Mouse (Mus musculus): ENCODE data around the gene Pbx1.
A peak's percentile ranks its signal among the peaks of the same experiment; 100 is the strongest.
"Not testable (repeated sequence)": the region's sequence is repeated elsewhere in the genome, so short reads cannot be mapped to it uniquely, and the experiment has no call there.

Gene Pbx1

DNA sequence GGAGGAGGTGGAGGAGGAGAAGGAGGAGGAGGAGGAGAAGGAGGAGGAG lies at the start of gene Pbx1:
Pbx1 (minus strand) TSS at position 39 of the 49 bp plus-strand sequence.
- DNase-seq (ENCODE audit: low spot score) = not testable (repeated sequence)

DNA sequence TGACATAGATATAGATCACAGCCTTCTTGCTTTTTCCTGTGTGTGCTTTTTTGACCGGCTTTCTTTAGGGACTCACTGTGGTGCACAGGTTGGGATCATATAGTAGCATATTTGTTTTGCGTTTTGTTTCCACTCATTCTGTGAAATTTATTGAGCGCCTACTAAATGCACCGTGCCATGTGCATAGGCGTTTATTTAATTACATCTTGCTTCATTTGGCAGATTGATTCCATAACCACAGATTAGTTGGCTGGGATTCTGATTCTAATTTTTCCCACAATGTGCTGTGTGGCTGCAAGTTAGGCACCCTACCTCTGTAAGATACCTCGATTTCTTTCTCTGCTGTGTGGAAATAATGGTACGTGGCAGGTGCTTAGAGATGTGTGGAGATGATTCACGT lies 47.6 kb upstream of the Pbx1 start:
- DNase-seq (ENCODE audit: low spot score) = no peak

DNA sequence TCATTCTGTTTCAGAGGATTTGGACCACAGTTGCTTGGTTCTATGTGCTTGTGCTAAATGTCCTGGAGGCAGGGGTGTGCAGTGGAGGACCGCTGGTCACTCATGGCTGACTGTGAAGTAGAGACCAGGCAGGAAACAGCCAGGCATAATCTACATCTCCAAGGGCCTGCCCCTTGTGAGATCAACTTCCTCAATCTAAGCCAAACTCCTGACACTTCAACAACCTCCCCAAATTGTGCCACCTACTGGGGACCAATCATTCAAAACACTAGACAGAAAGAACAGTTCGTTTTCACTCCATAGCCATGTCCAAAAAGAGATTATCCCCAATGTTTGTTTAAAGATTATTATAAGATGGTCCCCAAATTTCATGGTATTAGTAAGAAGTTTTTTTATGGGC lies 46.8 kb upstream of the Pbx1 start:
- no peak for DNase-seq (ENCODE audit: low spot score)

DNA sequence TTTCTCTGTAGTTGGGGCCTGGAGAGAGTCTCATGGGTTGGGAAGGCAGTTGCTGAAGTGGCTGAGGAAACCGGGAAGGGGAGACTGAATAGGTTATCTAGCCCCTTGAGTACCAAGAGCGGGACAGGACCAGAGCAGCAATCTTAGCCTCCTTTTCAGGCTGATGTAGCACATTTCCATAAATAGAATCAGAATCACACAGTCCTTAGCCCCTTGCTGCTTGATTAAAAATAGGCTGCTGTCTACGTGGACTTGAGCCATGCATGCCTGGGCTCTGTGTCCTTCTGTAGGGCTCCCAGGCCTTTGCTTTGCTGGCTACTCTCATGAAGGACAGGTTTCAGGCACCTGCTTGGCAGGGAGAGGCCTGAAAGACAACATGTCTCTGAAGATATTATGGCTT lies 44.8 kb upstream of the Pbx1 start:
- no peak for DNase-seq (ENCODE audit: low spot score)

DNA sequence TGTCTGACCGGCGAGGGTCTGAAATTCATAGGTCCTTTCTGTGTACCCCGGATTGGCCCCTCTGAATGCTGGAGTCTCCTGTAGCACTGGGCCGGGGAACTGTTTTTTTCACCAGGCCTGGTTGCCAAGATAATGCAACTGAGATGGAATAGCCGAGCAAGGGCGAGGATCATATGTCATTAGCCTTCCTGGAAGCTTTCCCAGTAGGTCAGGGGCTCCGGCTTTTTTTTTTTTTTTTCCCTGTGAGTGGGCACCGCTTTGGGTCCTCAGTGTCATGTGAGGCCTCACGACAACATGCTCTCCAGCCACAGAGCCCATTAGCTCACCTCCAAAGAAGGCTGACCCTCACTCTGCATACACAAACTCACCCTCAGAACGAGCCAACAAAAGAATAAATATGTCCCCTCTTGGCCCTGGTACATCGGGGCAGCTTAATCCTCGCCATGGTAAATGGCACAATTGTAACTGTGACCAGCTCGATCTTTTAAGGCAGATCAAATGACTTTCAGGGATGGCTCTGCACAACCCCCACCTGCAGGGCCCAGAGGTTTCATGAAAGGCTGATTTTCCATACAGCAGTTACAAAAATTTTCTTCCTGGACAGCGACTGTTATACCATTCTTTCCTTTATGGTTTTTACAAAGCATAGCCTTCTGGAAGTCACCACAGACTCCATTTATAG lies 44.3 kb upstream of the Pbx1 start:
- peak; percentile 55 for DNase-seq (ENCODE audit: low spot score)

DNA sequence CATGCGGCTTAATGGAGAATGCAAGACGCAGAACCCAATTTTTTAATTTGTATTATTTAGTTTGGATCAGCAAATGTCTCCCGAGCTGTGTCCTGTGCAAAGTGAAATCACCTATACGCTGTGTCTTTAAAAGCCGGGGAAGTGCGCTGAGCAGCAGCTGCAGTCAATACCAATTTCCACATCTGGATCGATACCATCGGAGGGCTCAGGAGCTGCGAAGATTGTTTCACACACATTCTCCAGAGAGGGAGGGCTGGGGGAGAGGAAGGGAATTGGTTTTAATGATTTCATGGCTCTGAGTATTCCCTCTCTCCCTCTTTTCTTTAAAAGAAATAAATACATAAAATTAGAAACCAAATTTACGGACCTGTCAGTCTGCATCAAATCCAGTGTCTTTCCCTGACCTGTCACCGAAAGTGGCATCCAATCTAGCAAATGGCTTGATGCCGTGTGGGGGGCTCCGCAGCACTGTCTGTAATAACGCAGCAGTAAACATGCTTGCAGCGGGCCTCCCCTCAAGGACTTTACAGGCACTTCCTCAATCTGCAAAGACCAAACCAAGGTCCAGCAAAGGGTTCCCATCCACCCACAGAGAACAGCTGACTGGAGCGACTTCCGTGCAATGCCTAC lies 43.6 kb upstream of the Pbx1 start:
- peak; percentile 47 for DNase-seq (ENCODE audit: low spot score)

DNA sequence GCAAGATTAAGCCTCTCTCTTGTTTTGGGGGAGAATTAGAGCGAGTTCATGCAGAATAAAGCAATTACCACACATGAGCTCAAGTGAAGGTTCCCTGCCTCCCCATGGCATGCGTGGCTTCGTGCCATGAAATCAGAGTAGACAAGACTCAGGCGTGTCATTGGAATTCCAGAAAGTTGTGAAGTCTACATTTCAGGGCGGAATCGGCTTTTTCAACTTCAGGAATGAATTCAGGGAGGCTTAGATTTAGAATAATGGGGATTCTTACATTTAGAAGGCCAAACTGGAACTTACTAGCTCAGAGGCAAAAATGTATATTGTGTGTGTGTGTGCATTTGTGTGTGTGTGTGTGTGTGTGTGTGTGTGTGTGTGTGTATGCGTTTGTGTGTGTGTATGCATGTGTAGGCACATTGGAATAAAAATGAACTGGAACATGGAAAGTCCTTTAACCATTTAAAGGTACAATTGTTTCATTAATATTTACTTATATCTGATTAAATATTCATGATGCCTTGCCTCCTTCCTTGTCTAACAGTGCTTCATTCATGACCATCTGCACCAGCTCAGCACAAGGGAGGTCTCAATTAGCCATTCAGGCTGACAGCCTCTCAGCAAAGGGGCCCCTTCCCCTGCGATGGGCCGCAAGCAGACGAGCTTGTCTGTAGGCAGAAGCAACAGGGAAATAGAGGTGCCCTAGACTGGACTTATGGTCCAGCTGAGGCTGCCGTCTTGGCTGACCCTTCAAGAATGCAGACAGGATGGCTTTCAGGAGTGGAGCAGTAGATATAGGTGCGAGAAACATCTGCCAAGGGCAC lies 41.4 kb upstream of the Pbx1 start:
- peak; percentile 75 for DNase-seq (ENCODE audit: low spot score)

DNA sequence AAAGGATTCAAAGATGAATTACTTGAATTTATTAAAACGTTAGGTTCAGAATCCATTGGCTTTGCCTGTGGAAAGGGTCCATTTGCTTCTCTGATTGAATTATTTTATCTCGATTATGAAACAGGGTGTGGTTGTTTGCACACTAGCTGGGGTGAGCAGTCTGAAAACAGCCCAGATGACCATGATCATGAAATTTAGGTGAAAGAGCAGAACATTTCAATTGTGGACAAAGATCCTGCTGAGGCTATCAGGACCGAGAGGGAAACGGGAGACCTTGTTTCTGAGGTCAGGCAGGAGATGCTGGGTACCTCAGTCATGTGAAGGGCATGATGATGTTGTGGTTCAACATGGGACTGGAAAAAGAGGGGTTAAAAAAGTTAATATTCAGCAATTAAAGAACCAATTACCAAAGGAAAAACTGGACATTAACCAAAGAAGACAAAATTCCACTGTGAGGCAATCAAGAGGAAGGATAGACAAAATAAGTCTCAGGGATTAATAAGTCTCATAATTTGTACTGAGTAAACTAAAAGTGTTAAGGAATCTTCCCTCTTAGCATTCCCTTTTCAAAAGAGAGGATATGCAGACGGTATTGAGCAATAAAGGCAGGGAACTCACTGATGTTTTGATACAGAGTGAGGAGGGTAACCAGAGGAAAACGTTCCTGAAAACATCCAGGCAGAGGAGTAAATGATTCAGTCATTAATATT lies 40.6 kb upstream of the Pbx1 start:
- no peak for DNase-seq (ENCODE audit: low spot score)

DNA sequence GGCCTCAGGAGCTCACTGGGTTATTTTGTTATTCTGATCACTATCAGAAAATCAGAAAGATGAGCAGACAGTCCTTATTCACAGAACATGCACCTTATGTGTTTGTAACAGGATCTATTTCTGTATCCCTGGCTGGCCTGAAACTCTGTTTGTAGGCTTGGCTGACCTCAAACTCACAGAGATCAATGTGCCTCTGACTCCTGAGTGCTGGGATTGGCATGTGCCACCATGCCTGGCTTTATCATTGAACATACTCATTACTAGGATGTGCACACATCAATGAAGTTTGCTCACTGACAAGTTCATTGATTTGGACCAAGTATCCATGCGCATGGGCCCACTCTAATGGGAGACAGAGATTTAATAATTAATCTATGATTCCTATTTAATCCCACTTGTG lies 27.4 kb upstream of the Pbx1 start:
- no peak for DNase-seq (ENCODE audit: low spot score)

DNA sequence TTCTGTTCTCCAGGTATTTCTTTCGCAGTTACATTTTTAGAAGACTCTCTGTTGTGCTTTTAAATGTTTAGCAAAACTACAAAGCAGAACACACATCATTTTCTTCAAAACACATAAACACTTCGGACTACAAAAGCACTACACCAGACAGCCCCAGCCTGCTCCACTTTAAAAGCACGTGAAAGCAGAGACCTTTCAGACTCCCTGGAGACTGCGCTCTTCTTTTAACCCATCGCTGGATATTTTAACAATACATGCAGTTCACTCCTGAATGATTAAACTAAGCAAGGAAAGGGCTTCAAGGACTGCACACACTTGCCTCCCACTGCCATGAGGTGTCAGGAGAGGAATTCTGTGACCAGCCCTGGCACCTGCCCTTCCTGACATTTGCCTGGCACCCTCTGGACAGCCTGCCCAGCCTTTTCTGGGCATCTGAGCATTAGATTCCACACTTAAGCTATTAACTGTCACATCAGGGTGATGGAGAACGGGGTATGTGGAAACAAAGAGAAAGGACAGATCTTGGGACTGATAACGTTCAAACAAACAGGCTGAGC lies 25.2 kb upstream of the Pbx1 start:
- DNase-seq (ENCODE audit: low spot score) = no peak

DNA sequence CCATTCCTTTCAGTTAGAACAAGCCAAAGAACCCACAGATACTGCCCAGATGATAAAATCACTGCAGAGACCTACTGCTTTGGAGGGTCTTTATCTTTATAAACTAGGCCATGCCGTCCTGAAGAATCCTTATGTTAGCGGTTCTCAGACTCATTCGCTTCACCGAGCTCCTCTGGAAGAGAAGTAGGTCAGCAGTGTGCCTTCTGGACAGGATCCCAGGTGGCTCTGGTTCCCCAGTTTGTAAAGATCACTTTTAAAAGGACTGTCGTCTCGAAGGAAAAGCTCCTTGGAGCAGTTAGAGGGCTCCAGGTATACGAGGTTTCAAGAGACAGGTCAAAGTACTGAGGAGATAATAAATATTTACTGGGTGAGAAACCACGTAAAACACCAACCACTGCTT lies 23.1 kb upstream of the Pbx1 start:
- peak; percentile 35 for DNase-seq (ENCODE audit: low spot score)

DNA sequence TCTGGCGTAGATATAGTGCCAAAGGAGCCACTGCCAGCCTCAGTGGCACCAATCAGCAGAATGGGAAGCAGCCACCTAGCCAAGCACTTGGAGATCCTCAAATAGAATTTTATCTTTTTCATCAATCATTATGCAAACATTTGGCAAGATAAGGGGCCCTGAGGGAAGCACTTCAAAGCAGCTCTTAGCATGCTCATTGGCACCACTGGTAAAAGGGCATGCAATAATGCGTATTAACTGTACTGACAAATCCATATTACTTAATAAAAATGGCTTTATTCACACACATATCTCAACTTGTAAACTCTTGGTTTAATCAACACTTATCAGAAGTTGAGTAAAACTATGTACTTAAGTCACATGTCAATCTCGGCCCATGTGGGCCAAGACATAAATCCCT lies 1.6 kb upstream of the Pbx1 start:
- no peak for DNase-seq (ENCODE audit: low spot score)

DNA sequence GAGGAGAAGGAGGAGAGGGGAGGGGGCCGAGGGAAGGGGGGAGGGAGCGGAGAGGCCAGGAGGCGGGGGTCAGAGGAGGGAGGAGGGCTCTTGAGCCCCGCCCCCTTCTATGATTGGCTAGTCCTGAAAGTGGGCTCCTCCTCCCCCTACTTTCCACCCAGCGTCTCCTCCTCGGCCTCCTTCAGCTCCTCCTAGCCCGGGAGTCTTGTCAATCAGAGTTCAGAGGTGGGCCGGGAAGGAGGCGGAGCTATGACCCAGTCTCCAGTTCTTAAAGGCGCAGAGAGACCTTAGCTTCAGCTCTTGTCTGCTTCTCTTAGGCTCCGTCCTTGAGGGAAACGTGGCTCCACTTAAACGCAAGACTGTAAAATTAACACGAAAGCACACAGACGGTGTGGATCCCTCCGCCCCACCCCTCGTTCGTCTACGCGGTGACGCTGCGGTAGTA lies 233 bp upstream of the Pbx1 start:
- peak; percentile 99 for DNase-seq (ENCODE audit: low spot score)

DNA sequence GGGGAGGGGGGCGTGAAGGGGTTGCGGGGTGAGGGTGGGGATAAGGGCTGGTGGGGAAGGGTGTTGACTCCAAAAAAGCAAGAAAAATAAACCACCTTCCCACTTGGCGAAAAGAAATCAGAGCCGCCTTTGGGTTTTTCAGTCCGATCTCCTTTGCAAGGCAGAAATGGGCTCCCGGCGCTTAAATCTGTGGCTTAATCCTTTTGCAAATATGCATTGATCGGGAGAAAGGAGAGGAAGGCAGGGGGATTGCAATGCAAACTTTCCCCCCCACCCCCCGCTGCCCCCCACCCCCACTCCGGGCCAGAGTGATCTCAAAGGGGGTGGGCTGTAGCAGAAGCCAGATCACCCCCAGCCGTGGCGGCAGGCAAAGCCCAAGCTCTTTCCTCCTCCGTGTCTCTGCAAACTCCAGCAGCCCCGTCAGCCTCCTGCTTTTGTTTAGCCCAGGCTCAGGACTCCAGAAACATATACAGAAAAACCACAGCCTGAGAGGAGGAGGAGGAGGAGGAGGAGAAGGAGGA lies 299 bp downstream of the Pbx1 start:
- peak; percentile 72 for DNase-seq (ENCODE audit: low spot score)

DNA sequence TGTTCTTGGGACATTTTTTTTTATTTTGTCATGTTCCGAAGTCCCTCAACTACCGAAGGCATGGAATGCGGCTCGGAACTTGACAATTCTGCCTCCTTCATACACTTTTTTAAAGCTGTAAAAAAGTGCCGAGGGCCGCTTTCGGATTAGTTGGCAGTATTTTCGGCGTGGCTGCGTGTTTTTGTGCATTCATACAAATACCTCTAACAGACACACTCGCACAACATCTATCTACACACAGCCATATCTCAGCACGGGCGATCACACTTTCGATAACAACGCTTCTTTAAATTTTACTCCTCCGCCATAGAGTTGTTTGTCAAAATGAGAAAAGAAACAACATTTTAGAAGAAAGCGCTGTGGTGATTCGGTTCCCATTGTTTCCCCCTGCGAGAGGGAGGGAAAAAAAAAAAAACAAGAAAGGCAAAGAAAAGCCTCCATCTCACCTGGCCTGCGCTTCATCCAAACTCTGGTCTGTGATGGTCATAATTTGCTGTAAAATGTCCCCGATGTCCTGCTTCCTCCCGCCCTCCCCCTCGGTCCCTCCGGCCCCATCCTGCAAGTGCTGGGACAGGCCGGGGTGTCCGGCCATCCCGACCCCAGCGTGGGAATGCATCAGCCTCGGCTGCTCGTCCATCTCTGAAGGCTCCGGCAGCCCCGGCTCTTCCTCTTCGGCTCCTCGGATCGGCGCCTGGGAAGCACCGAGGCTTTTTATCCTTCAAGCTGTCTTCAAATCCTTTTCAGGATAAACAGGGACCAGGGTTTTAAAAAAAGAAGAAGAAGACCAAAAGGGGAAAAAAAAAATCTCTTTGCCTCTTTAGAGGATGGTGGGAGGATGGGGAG lies 981 bp downstream of the Pbx1 start:
- DNase-seq (ENCODE audit: low spot score) = peak; percentile 65

DNA sequence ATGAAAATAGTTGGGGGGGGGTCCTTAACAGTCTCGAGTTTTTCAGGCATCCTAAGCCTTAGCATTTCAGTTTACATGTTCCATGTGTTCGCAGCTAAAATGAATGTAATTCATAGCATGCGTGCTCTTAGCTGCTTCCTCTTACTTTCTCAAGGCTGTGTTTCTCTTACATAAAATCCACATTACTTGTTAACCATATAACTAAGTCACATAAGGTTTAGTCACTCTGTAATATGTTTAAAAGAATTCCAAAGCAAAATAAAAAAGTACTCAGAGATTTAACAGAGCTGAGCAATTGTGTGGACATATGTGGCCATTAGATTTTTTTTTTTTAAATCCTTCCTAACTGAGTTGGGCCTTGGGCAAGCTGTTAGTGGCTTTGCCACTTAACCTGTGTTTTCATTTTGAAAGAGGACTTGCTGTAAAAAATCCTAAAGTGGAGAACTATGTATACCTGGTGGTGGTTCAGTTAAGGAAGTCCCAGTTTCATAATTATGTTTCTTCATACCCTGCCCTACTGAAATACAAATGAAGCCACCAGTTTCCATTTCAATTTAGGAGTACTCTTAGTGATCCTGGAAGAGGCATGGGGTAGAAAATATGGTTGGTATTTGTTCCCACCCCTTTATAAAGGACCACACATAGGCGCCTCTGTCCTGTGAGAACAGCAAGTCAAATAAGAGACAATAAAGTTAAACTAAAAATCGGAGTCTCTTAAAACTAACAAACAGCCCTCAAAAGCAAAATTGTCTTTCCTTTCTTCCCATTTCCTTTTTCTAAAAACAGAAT lies 2.0 kb downstream of the Pbx1 start:
- DNase-seq (ENCODE audit: low spot score) = peak; percentile 32

DNA sequence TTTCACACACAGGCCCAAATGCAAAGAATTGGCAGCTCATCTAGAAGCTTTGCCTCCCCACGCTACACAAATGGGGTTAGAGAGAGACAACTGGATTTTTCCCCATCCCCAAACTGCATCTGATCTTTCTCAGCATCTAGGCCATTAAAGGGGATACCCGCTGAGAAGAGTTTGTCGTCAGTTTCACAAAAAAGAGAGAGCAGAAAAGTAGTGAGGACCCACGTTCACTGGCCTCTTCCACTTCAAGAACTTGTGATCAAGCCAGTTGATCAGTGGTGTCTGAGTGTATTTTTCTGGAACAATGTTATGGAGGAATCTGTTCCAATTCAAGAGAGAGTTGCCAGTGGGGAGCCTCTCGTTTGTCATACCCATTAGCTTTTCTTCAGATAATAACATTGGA lies 2.7 kb downstream of the Pbx1 start:
- peak; percentile 64 for DNase-seq (ENCODE audit: low spot score)

DNA sequence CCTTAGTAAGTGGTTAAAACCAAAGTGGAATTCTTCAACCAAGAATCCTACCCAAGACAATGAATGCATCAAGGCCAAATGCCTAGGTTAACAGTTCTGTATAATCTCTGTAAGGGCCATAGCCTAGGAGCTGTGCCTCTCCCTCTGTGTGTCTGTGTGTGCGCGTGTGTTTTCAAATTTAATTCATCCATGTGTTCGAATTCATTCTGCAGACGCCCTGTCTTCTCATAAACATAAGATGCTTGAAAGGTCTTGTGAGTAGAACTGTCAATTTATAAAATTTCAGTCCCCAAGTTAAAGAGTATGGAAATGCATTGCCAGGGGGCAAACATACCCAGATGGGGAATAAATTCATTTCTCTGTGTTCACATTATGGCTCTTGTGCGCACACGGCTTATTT lies 3.8 kb downstream of the Pbx1 start:
- peak; percentile 23 for DNase-seq (ENCODE audit: low spot score)

DNA sequence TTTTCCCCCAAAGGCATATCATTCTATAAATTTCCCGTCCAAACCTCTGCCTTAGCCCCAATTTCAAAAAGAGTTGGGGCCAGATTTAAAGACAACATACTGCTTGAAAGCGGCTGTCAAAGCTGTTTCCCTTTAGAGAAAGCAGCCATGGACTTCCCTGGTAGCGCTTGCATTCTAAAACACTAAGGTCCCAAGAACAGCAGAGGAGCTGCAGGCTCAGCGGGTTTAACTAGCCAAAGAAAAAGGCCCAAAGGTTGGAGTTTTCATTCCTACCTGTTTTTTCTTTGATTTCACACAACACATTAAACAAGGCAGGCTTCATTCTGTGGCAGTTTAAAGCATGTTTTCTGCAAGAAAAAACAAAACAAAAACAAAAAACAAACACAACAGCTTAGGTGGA lies 4.5 kb downstream of the Pbx1 start:
- DNase-seq (ENCODE audit: low spot score) = no peak

DNA sequence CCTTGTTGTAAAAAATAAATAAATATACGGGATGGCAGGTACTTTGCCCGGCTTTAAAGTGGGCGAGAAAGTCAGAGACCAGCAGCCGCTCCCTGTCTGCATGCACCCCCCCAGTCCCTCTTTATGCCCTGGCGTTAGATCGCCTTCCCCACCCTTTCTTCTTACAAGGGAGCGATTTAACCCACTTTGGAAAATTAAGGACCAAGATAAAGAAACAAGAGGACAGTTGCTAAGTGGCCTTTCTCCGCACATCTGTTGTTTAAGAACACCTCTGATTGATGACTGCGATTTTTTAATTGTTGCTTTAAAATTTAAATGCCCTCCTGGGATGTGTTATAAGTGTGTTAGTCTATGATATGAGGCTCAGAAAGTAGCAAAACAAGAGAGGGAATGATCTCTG lies 5.2 kb downstream of the Pbx1 start:
- no peak for DNase-seq (ENCODE audit: low spot score)

DNA sequence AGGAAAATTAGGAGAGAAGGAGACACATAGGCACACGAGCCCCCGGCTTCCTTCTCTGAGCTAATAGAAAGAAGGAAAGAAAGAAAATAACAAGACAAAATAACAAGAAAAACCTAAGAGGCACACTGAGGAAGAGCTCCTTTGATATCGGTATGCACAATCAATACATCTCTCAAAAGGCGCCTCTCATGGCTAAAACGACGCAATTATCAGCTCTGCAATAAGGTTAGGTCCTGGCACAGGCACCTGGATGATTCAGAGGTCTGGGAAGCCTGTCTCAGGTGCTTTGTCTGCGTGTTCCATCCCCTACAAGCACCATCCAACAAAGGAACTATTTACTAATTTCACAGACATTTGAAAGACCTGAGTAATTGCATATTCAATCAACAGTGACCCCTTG lies 5.8 kb downstream of the Pbx1 start:
- no peak for DNase-seq (ENCODE audit: low spot score)

Measured in retina, embryonic 14.5 days (tissue).